Mouse (Mus musculus): Measurements from ENCODE around the gene Opcml.

- TF ChIP-seq POLR2A (IDR thresholded peaks at IDR 0.05; ENCODE audit: borderline replicate concordance, low read depth, low read length) (no peak), CTCF (IDR thresholded peaks at IDR 0.05; ENCODE audit: low read depth, low read length) (no peak)
Measured at GRCm38 (mm10) chr9:28536637-28537036, 746.1 kb downstream of the Opcml start.

Measured in bone marrow macrophage, adult 2 months (primary cell).